Mouse (Mus musculus) right cerebral cortex, adult 2 months (tissue): Measurements from ENCODE around the gene Klc1.
A peak's percentile ranks its signal among the peaks of the same experiment; 100 is the strongest.

Experiments used
- DNase-seq, 2 experiments: peaks; one replicate each; pipeline ENCODE4 v3.0.0; 2021 to 2022; ENCODE audit warnings: low spot score in 2 of 2

Gene Klc1

DNA sequence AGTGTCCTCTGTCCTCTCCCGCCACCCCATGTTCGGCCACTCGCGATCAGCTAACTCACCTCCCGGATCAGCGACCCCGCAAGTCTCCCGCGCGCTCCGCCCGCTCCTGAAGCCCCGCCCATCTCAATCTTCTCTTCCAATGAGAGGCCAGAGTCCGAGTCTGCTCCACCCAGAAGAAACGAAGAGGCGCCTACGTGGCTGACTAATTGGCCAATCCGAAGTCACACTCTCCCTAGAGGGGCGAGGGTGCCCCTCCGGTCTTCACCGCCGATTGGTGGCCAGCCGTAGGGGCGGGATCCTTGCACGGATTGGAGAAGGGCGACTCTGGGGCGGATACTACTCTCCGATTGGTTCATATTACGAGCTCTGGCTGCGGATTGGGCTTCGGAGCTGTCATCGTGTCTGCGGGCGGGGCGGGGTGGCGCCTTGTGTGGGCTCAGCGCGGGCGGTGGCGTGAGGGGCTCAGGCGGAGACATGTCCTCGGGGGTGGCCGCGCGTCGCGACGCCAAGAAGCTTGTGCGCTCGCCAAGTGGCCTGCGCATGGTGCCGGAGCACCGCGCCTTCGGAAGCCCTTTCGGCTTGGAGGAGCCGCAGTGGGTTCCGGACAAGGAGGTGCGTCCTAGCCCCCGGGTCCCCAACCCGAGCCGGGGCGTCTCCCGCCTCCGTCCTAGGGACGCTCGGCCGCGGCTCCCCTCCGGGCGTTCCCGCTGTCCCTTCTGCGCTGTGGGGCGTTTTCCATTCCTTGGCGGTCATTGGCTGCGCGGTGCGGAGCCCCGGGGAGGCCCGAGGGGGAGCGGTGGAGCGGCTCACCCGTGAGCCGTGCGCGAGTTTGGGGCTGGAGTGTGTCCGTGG is 55.3 kb downstream of the Klc1 start, which contains the start of the genes Xrcc3 and Zfyve21:
TSS of gene Xrcc3 (minus strand) at position 108 of the 852 bp plus-strand sequence.
TSS of gene Zfyve21 (plus strand) at position 405 of the 852 bp plus-strand sequence.
- DNase-seq, result peak; percentile 97 to 98

DNA sequence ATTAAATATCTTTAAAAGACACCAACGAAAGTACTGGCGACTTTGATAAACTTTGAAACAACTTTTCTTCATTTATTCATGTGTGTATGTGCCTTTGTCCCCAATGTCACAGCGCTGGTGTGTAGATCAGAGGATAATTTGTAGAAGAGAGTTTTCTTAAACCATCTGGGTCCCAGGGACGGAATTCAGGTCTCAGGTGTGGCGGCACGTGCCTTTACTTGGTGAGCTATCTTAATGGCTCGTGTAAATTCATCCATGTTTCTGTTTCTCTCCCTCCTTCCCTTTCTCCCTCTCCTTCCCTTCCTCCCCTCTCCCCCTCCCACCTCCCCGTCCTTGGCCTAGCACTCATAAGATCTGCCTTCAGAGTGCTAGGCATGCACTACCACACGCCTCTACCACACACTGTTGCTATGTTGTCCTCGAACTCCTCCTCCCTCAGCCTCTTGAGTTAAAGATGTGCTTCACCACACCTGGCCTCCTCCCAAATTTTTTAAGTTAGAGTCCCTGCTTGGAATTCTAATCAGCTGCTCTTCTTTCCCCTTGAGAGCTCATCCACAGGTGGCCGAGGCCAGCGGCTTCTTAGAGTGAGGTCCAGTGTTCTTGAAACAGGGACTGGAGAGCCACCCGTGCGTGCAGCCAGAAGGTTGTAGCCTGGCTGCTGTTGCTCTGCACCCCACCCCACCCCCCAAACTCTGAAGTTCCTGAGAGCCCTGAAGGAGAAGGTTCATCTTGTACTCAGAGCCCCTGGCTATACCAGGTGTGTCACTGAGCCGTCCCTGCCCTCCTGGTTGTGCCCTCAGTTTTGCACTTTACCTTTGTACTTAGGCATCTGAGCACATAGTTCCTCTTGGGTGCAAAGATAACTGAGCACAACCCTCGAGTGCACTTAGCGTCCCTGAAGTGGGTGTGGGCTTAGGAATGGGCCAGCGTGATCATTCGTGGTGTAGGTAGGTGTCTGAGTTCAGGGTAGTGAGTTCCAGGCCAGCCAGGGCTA is 56.4 kb downstream of the Klc1 start:
- no peak for DNase-seq

DNA sequence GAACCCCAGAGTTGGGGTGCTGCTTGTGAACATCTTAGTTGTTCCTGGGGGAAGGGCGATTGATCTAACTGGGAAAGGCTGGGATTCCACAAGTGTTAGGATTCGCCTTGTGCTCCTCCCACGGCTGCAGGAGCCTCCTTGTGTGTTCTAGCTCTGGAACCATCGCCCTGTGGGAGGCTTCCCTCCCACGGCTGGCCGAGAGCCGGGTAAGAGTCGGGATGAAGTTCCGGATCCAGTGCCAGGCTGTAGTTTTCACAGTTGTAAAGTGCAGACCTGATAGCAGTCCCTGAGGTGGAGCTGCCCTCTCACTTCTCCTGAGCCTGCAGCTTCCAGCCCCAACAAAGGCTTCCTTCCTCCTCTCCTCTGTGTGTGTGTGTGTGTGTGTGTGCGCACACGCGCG is 57.9 kb downstream of the Klc1 start:
- peak; percentile 78 to 81 for DNase-seq

DNA sequence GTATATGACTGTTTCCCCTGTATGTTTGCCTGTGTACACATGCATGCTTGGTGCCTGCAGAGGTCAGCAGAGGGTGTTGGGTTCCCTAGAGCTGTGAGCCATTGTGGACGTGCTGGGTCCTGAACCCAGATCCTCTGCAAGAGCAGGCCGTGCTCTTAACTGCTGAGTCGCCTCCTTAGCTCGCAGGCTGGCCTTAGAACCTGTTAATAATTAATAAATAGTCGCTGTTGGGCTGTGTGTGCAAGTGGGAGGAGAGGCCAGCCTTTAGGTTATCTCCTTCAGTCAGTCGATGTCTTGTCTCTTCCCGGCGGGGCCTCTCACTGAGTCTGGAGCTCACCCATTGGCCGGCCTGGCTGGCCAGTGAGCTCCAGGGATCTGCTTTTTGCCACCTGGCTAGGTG is 58.3 kb downstream of the Klc1 start:
- no peak for DNase-seq

DNA sequence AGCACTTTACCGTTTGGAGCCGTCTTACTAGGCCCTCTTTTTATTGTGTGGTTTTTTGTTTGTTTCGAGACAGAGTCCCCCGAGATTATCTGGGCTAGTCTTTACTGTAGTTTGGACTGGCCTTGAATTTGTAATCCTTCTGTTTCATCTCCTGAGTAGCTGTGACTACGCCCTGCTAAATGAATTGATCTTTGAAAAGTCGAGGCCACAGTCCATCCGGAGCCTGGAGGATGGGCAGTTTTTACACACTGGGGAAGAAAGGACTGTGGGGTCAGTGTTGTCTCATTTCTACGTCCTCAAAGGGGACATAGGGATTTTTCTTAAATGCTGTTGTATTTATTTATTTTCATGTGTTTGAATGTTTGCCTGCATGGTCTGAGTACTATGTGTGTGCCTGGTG is 59.3 kb downstream of the Klc1 start:
- DNase-seq, result no peak

DNA sequence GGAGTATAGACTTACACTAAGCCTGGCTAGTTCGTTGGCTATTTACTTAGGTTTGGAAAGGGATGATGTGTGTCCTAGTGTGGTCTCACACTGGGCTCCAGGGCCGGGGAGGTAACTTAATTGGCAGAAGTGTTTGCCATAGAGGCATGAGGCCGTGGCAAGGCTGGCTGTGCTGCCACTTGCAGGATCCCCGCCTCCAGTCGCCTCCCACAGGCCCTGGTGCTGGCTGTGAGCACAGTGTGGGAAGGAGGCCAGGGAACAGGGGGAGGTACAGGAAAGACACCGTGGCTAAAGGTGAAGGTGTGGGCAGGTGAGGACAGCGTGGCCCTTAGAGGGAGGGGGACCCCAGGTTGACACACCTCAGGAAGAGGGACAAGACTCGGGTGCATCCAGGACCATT is 61.3 kb downstream of the Klc1 start:
- peak in 1 of 2 experiments; percentile 35 for DNase-seq

DNA sequence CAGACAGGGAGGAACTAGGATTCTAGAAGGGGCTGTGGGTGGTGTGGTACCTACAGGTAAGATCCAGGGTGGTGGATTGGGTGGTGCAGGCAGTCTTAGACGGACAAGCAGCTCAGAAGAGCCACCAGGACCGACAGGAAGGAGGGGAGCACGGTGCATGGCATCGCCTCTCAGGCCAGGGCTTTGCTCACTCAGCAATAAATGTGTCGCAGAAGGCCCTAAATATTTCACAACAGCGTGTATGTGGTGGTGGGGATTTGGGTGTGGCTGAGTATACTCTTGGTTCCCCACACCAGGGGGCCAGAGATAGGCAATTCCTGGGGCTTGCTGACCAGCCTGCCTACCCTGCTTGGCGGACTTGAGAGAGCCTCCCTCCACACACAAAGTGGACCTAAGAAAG is 62.1 kb downstream of the Klc1 start:
- no peak for DNase-seq

DNA sequence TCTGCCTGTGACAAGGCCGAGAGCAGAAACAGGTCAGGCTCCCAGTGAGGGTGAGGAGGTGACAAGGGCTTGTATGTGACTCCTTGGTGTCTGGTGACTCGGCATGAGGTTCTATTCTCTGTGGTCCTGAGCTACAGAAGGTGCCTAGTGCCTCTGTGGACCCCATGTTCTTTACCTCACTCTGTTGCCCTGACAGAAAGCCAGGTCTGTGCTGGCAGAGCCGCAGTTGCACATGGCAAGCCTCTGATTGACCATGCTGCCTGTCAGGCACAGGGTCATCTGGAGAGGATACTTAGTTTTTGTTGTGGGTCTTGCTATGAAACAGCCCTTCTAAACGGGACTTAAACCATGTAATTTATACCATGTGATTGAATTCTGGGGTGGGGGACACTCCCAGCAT is 63.3 kb downstream of the Klc1 start:
- DNase-seq, result no peak

DNA sequence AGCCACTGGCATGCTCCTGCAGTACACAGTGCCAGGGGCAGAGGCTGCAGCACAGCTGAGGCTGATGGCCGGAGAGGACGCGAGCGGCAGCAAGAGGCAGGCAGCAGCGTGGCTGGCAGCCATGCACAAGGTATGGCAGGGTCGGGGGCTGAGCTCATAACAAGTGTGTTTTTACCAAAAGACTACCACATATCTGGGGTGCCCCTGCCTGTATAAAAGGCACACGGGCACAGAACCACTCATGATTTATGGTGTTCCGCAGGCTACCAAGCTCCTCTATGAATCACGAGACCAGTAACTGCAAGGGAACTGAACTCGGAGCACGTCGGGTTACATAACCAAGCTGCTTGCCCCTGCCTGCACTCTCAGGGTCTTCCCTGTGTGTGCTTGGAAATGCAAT is 68.9 kb downstream of the Klc1 start:
- no peak for DNase-seq

DNA sequence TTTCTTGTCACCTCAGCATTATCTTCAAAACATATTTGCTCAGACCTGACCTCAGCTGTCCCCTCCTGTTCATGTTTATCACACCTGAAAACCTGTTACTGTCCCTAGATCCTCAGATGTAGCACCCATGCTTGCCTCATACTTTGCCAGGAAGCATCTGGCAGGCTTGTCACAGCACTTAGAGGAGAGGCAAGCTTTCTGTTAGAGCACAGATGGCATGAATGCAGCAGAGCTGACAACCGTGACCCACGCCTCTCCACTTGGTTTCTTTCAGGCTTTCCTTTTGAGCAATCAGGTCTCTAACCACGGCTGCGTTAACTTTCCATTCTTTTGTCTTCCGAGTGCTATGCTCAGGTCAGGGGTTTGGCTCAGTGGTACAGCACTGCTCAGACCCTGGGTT is 70.8 kb downstream of the Klc1 start:
- DNase-seq, result no peak

DNA sequence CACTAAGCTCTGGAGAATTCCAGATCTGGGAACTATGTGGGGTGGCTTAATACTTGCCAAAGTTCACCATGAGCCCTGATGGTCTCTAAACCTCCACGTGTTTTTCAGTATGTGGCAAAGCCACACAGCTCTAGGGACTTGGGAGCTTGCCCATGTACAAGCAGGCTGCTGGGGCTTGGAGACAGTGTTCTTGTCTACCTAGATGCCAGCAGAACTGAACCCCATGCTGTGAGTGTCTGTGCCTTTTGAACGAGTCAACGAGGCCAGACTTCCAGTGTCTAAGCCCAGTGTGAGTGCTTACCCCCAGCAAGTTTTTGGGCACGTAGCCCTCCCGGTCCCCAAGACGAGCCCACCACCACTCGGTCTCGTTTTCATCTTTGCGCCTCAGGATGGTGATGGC is 71.3 kb downstream of the Klc1 start:
- no peak for DNase-seq

DNA sequence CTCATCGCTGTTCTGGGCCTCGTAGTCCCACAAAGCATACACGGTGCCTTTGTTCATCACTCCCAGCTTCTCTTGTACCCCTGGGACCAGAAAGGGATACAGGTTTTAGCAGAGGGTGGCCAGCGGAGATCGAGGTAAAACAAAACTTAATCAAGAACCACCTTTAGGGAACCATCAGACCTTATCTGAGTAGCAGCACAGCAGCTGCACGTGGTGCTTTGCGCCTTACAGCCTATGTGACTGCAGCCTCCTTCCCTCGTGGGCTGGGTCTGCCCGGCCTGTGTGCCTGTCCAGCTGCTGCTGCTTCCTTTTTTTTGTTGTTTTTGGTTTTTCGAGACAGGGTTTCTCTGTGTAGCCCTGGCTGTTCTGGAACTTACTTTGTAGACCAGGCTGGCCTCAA is 71.7 kb downstream of the Klc1 start:
- DNase-seq, result no peak

DNA sequence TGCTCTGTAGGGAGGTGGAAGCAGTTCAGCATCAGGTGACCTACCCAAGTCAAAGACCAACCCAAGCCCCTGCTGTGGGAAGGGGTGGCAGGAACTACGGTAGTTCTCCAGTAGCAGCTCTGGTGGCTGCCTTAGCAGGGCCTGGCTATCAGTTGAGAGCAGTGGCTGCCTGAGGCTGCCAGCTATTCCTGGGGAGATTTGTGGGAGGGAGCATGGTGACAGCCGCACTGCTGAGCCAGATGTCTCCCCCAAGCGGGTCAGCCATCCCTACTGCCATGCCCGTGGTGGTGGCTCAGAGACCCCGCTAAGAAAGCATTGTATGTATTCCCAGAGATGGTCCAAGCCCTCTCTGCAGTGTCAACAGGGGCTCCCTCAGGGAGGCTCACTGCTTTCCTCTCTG is 74.0 kb downstream of the Klc1 start:
- DNase-seq, result no peak

DNA sequence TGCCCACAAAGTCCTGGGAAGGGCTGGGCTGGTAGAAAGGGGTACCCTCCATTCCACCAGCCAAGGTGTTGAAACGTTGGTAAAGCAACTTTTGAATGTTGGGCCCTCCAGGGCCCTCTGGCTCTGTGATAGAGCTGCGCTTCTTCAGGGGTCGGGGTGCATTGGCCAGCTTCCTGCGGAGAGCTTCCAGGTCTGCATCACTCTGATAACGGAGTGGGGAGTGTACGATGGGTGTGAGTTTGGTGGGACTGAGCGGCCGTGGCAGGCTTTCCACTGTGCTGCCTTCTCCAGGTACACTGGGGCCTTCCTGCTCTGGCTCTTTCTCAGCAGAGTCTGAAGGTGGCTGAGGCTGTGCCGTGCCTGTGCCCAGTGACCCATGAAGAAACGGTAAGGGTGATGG is 74.8 kb downstream of the Klc1 start:
- no peak for DNase-seq

DNA sequence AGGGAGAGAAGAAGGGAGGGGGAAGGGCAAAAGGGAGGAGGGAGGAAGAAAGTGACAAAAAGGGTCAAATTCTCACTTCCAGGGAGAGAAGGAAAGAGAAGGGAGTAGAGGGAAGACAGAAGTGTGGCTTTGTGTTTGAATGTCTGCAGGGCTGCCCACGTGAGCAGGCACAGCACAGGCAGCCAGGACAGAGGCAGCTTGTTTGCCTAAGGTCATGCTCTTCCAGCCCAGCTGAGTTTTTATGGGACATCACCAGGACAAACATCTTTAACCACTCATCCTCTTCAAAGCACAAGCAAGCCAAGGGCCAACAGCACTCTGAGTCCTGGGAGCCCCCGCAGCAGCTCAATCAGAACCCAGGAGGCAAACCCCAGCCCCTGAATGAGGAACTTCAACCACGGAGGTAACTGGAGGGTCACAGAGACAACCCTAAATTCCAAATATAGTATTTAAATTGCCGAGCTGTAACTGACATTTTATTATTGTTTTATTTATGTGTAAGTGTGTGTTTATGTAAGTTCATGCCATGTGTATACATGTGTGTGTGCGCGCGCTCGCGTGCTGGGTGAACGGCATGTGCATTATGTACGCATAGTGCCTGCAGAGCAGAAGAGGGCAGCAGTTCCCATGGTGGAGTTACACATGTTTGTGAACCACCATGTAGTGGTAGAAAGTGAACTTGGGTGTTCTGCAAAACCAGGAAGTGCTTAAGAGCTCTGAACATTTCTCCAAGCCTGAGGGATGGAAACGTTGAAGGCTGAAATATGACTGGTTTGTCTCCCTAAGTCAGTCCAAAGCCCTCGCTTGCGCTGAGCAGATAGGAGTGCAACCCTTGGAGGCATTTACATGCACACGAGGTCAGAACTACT is 84.2 kb downstream of the Klc1 start:
- DNase-seq, result no peak

DNA sequence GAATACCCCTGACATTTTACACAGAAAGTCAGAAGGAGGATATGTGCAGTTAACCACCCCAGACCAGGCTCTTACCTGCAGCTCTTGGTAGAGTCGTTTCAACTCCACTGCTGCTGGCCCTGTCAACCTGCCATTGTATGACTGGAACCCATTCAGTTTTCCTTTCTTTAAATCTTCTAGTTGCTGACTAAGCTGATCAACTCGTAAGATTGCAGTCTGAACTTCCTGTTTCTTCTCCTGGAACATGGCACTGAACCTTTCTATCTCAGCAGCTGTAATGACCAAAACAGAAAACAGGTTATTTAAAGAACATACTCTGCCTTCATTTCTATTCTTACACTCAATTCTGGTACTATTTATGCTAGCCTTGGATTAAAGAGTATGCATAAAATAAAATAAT is 84.8 kb downstream of the Klc1 start:
- DNase-seq, result no peak

DNA sequence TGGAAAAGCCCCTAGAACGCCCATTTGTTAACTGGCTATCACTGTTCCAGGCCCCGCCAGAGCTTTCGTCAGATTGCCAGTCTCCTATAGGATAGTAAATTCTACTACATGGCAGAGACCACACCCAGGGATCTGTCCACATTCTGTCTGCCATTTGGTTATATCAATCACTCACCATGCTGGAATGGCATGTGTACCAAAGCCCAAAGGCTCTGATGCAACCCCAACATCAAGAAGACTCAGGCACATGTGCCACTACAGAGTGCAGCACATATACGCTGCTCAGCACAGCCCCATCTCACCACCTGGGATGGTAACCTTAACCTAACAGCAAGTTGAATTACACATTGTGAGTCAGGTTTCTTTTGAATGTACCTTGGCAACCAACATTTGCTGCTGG is 87.3 kb downstream of the Klc1 start:
- no peak for DNase-seq

DNA sequence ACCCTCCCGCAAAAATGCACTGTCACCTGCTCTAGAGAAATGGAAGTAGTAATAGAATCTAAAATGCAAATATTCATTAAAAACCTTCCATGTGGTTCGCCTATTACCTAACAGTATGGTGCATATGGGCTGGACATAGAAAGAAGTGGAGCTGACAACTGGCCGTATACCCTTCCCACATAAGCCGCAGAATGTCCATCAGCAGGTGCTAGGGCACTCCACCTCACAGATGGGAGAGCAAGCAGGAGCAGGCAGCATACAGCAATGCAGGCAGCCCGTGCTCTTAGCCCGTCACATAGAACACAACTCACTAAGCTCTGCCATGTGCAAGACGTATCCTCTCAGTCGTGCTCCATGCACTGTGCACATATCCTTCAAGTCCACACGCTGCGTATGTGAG is 88.2 kb downstream of the Klc1 start:
- no peak for DNase-seq

DNA sequence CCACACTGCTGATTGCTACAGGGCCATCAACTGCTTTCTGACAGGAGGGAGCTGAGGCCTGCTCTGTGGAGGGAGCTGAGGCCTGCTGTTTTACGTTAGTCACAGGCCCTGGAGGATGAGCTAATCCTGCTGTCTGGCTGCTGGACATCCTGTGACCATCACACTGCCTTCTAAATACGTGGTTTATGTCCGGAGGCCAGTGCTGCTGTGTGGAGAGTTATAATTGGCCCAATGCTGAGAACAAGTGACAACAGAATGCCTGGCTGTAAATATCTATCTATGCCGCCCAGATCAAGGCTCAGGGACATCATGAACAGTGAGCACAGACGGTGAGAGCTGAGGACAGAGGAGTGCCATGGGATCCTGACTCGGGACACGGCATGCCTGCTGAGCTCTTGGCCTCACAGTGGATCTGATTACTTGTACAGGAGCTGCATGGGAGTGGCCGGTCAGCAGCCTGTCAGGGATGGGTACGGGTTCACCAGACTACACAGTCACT is 89.7 kb downstream of the Klc1 start:
- DNase-seq, result no peak

DNA sequence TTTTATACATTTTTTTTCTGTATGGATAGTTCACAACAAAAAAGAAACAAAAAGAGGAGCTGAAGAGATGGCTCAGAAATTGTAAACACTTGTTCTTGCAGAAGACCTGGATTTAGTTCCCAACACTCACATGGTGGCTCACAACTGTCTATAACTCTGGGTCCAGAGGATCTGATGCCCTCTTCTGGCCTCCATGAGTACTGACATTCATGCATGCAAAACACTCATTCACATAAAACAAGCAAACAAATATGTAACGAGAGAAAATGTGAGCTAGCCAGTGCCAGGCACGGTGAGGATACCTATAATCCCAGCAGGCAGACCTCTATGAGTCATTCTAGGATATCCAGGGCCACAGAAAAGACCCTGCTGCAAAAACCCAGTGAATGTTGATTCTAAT is 92.6 kb downstream of the Klc1 start:
- DNase-seq, result no peak

DNA sequence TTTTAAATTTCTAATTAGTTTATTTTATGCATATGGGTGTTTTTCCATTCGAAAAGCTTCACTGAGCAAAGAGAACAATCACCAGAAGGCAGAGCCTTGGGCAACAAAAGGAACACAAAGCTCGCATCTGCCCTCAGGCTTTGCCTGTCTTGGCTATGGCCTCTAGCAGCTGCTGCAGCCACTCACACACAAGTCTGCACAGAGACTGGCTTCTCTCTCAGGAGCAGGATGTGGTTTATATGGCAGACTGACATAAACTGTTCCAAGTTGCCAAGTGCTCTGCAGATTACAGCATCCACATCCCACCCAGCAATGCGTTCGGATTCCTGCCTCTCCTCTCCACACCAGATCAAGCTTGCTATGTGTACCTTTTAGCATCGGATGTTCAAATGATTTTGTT is 93.1 kb downstream of the Klc1 start:
- DNase-seq, result no peak
